Mouse (Mus musculus): ENCODE results near the gene Gas2l2.

Gas2l2 gene

GRCm38 (mm10) chr11:83443824-83444223 lies 14.6 kb upstream of the Gas2l2 start:
- no peak for DNase-seq (ENCODE audit: low read depth, low spot score)

GRCm38 (mm10) chr11:83442596-83443267 lies 13.5 kb upstream of the Gas2l2 start:
- peak; percentile 82 for DNase-seq (ENCODE audit: low read depth, low spot score)

- DNase-seq (ENCODE audit: low read depth, low spot score) = peak; percentile 87
Observed at GRCm38 (mm10) chr11:83441235-83441634, 12.0 kb upstream of the Gas2l2 start.

- DNase-seq (ENCODE audit: low read depth, low spot score) = peak; percentile 97
Observed at GRCm38 (mm10) chr11:83440081-83441064, 11.1 kb upstream of the Gas2l2 start.

- DNase-seq (ENCODE audit: low read depth, low spot score) = no peak
Observed at GRCm38 (mm10) chr11:83439426-83440060, 10.3 kb upstream of the Gas2l2 start.

GRCm38 (mm10) chr11:83437377-83437776 lies 8.1 kb upstream of the Gas2l2 start, which contains the start of gene 1700020L24Rik:
TSS of gene 1700020L24Rik (plus strand) at chr11:83437677.
- DNase-seq (ENCODE audit: low read depth, low spot score) = no peak

- DNase-seq (ENCODE audit: low read depth, low spot score) = no peak
Observed at GRCm38 (mm10) chr11:83432533-83432932, 3.3 kb upstream of the Gas2l2 start.

- DNase-seq (ENCODE audit: low read depth, low spot score) = no peak
Observed at GRCm38 (mm10) chr11:83426964-83427363, 2.3 kb downstream of the Gas2l2 start.

GRCm38 (mm10) chr11:83424681-83425080 lies 4.6 kb downstream of the Gas2l2 start:
- peak; percentile 79 for DNase-seq (ENCODE audit: low read depth, low spot score)

GRCm38 (mm10) chr11:83421305-83421704 lies 8.0 kb downstream of the Gas2l2 start:
- DNase-seq (ENCODE audit: low read depth, low spot score) = no peak

GRCm38 (mm10) chr11:83420338-83420737 lies 8.9 kb downstream of the Gas2l2 start:
- DNase-seq (ENCODE audit: low read depth, low spot score) = peak; percentile 58

- peak; percentile 90 for DNase-seq (ENCODE audit: low read depth, low spot score)
Observed at GRCm38 (mm10) chr11:83418566-83418965, 10.7 kb downstream of the Gas2l2 start.

GRCm38 (mm10) chr11:83417708-83418107 lies 11.5 kb downstream of the Gas2l2 start:
- peak; percentile 73 for DNase-seq (ENCODE audit: low read depth, low spot score)

- DNase-seq (ENCODE audit: low read depth, low spot score) = no peak
Observed at GRCm38 (mm10) chr11:83417080-83417479, 12.2 kb downstream of the Gas2l2 start.

- peak; percentile 64 for DNase-seq (ENCODE audit: low read depth, low spot score)
Observed at GRCm38 (mm10) chr11:83410510-83410909, 18.7 kb downstream of the Gas2l2 start.

GRCm38 (mm10) chr11:83409792-83410291 lies 19.4 kb downstream of the Gas2l2 start:
- peak; percentile 30 for DNase-seq (ENCODE audit: low read depth, low spot score)

GRCm38 (mm10) chr11:83409087-83409754 lies 20.0 kb downstream of the Gas2l2 start, which contains the start of gene Rasl10b:
TSS of gene Rasl10b (plus strand) at chr11:83409137.
- peak; percentile 60 for DNase-seq (ENCODE audit: low read depth, low spot score)

GRCm38 (mm10) chr11:83408242-83408641 lies 21.0 kb downstream of the Gas2l2 start:
- DNase-seq (ENCODE audit: low read depth, low spot score) = no peak

- peak; percentile 69 for DNase-seq (ENCODE audit: low read depth, low spot score)
Observed at GRCm38 (mm10) chr11:83406391-83406790, 22.9 kb downstream of the Gas2l2 start.

GRCm38 (mm10) chr11:83403787-83404186 lies 25.5 kb downstream of the Gas2l2 start:
- DNase-seq (ENCODE audit: low read depth, low spot score) = no peak

GRCm38 (mm10) chr11:83398724-83399123 lies 30.5 kb downstream of the Gas2l2 start:
- DNase-seq (ENCODE audit: low read depth, low spot score) = no peak

Measured in brain, adult 2 months (tissue).